Mouse (Mus musculus) cerebellum, adult 8-10 months (tissue): ENCODE results near the gene Slc22a14.

Experiments
- DNase-seq: peaks from one replicate; pipeline ENCODE4 v3.0.0; 2022

Gene Slc22a14

DNA sequence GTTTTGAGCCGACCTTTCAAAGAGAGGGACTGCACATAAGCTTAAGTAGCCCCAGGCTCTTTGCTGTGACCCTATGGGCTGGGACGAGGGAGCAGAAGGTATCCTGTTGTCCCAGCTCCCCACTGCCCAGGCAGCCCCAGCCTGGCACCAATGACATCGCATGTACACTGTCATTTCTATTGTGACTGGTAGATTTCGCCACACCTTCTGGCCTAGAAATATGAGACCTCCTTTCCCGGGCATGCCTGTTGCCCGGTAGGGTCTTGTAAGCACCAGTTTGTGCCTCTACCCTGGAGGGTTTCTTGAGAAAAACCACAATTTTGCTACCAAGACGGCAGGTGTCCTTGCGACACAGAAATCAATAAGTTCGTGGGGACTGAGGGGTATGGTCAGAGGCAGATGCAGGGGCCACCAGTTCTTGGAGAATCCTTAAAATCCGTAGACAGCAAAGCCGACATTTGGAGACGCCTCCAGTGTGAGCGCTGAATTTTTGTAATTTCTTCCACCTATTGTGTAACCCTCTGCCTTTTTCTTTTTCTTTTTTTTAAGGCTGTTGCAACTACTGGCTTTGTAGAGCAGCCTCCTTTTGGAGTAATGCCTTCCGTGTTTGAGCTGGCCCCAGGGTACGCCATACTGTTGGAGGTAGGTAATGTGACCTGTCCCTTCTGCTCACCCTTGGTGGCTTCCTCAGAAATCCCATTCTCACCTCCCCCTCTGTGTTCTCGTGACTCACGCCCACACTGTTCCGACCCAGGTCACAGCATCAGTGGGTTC, 242.6 kb downstream of the Slc22a14 start:
- DNase-seq, result no peak

DNA sequence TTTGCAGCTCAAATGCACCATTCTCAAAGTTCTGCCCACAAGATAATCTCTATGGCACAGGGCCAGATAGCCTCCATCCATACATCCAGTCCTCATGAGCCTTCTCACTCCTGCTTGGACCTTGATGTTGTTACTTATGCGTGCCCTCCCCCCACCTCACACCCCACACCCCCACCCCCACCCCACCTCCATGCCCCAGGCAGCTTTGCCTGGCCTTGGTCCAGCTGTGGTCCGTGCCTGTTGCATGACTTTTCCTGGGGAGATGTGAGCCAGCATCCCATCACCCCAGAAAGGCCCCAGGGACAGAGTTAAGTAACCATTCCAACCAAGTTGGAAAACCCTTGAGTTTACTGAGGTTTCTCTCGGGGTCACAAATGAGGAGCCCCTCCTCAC, 245.2 kb downstream of the Slc22a14 start:
- no peak for DNase-seq
